Mouse (Mus musculus) CH12.LX (cell line): ENCODE measurements around the gene Zbtb4. TPM values are rescaled to one million over a fixed set of nuclear protein-coding genes. Genes with fewer than 3 reads are reported as not detected.

Experiments used
- DNase-seq: peaks from one replicate; pipeline ENCODE4 v3.0.0-alpha.2; 2013; ENCODE audit errors: extremely low read depth
- H3K27ac ChIP-seq: 2 replicates; pipeline ENCODE4 v1.5.1; 2012; ENCODE audit warnings: low read depth, mild to moderate bottlenecking, control low read depth, moderate library complexity; ENCODE audit not compliant: insufficient read depth
- H3K27me3 ChIP-seq: replicated peaks from 2 replicates; pipeline ENCODE3; 2012; ENCODE audit warnings: inconsistent platforms
- H3K36me3 ChIP-seq, 2 experiments: replicated peaks in 1 of 2; 2 replicates each; pipeline versions ENCODE3 to v1.6.1; 2012; ENCODE audit warnings: inconsistent platforms in 1 of 2, low read length in 1 of 2, mild to moderate bottlenecking in 1 of 2, mixed read lengths in 1 of 2, moderate library complexity in 1 of 2; ENCODE audit not compliant: control insufficient read depth in 1 of 2, insufficient read depth in 1 of 2
- H3K4me1 ChIP-seq, 2 experiments: 2 replicates each; pipeline ENCODE4 v1.6.1; 2012; ENCODE audit warnings: inconsistent platforms in 1 of 2, moderate library complexity in 1 of 2; ENCODE audit not compliant: insufficient read depth in 2 of 2, control insufficient read depth in 1 of 2
- H3K4me2 ChIP-seq: 2 replicates; pipeline ENCODE4 v1.6.1; 2012; ENCODE audit warnings: low read depth, mild to moderate bottlenecking, control low read depth; ENCODE audit not compliant: poor library complexity, insufficient read depth, severe bottlenecking
- H3K4me3 ChIP-seq, 3 experiments: fragments of 150-350 bp in 1 of 3; sonication (generic) in 1 of 3; replicated peaks in 1 of 3; 2 replicates each; pipeline versions ENCODE3 to v1.5.1; 2011 to 2012; ENCODE audit warnings: low read depth in 2 of 3, low read length in 2 of 3, mild to moderate bottlenecking in 2 of 3, moderate library complexity in 2 of 3, control low read depth in 1 of 3, improper control_type of control experiment in 1 of 3, inconsistent platforms in 1 of 3, mixed read lengths in 1 of 3; ENCODE audit not compliant: poor library complexity in 1 of 3
- H3K79me2 ChIP-seq: replicated peaks from 2 replicates; pipeline ENCODE4 v1.6.1; 2012; ENCODE audit warnings: mild to moderate bottlenecking, moderate library complexity; ENCODE audit not compliant: control insufficient read depth, poor library complexity, insufficient read depth, severe bottlenecking; ENCODE audit errors: extremely low read depth
- H3K9ac ChIP-seq: 2 replicates; pipeline ENCODE4 v1.6.1; 2012; ENCODE audit warnings: low read depth, mild to moderate bottlenecking, control low read depth, moderate library complexity; ENCODE audit not compliant: insufficient read depth
- H3K9me3 ChIP-seq: replicated peaks from 2 replicates; pipeline ENCODE3; 2012; ENCODE audit warnings: low read length, inconsistent platforms, mixed read lengths
- CHD1 ChIP-seq: IDR thresholded peaks from 2 replicates; pipeline ENCODE4 v1.6.1; 2012; ENCODE audit warnings: low read depth, low read length, improper control_type of control experiment, inconsistent platforms
- CHD2 ChIP-seq: IDR thresholded peaks from 2 replicates; pipeline ENCODE4 v1.6.1; 2011; ENCODE audit warnings: low read length, improper control_type of control experiment
- EP300 ChIP-seq: IDR thresholded peaks from 2 replicates; pipeline ENCODE4 v1.6.1; 2011; ENCODE audit warnings: low read length, improper control_type of control experiment
- JUN ChIP-seq: IDR thresholded peaks from 2 replicates; pipeline ENCODE4 v1.6.1; 2011; ENCODE audit warnings: low read depth, mild to moderate bottlenecking, low read length, improper control_type of control experiment, moderate library complexity; ENCODE audit not compliant: insufficient read depth
- JUND ChIP-seq: conservative IDR thresholded peaks from 2 replicates; pipeline ENCODE4 v1.6.1; 2011; ENCODE audit warnings: low read depth, low read length, improper control_type of control experiment
- MAX ChIP-seq: IDR thresholded peaks from 2 replicates; pipeline ENCODE4 v1.6.1; 2011; ENCODE audit warnings: low read length, improper control_type of control experiment
- MAZ ChIP-seq: IDR thresholded peaks from 2 replicates; pipeline ENCODE4 v1.6.1; 2012; ENCODE audit warnings: low read depth, mild to moderate bottlenecking, inconsistent platforms, low read length, improper control_type of control experiment, moderate library complexity
- MXI1 ChIP-seq: IDR thresholded peaks from 2 replicates; pipeline ENCODE4 v1.6.1; 2011; ENCODE audit warnings: mild to moderate bottlenecking, low read depth, low read length, improper control_type of control experiment
- NRF1 ChIP-seq: IDR thresholded peaks from 2 replicates; pipeline ENCODE4 v1.6.1; 2014; ENCODE audit warnings: low read depth, mild to moderate bottlenecking, inconsistent platforms, low read length, improper control_type of control experiment, moderate library complexity
- PAX5 ChIP-seq: IDR thresholded peaks from 2 replicates; pipeline ENCODE4 v1.6.1; 2012; ENCODE audit warnings: low read length, inconsistent platforms, mixed read lengths
- POLR2AphosphoS2 ChIP-seq: IDR thresholded peaks from 2 replicates; pipeline ENCODE4 v1.6.1; 2011; ENCODE audit warnings: low read depth, low read length, improper control_type of control experiment
- RCOR1 ChIP-seq: conservative IDR thresholded peaks from 2 replicates; pipeline ENCODE4 v1.6.1; 2012; ENCODE audit warnings: low read depth, mild to moderate bottlenecking, inconsistent platforms, low read length, improper control_type of control experiment
- SMC3 ChIP-seq: IDR thresholded peaks from 2 replicates; pipeline ENCODE4 v1.6.1; 2011; ENCODE audit warnings: low read depth, low read length, improper control_type of control experiment
- UBTF ChIP-seq: IDR thresholded peaks from 2 replicates; pipeline ENCODE4 v1.6.1; 2012; ENCODE audit warnings: low read depth, mild to moderate bottlenecking, inconsistent platforms, low read length, improper control_type of control experiment, moderate library complexity
- USF2 ChIP-seq: conservative IDR thresholded peaks from 2 replicates; pipeline ENCODE4 v1.6.1; 2011; ENCODE audit warnings: low read depth, low read length, improper control_type of control experiment
- ZC3H11A ChIP-seq: IDR thresholded peaks from 2 replicates; pipeline ENCODE4 v1.6.1; 2012; ENCODE audit warnings: low read depth, mild to moderate bottlenecking, inconsistent platforms, low read length, improper control_type of control experiment
- ZNF384 ChIP-seq: IDR thresholded peaks from 2 replicates; pipeline ENCODE4 v1.6.1; 2012; ENCODE audit warnings: low read depth, low read length, improper control_type of control experiment, inconsistent platforms
- dilution Hi-C: fragments of 300-500 bp; cut with MboI; formaldehyde crosslinking; loops from 2 replicates; pipeline ENCODE4 v1.14.3; 2020; ENCODE audit warnings: low sequenced_read_pairs; ENCODE audit not compliant: extremely low pct_unique_long_range_greater_than_20kb, extremely low pct_ligation_motif_present
- in situ Hi-C: fragments of 300-500 bp; cut with MboI; formaldehyde crosslinking; loops from 3 replicates; pipeline ENCODE4 v1.14.3; 2019; ENCODE audit warnings: low sequenced_read_pairs, low pct_ligation_motif_present, low pct_unique_long_range_greater_than_20kb, mixed read lengths
- polyA plus RNA-seq: library from polyadenylated mRNA; unstranded; fragments of >175 nt; gene quantifications from 2 replicates; pipeline ENCODE4 v1.2.1, GENCODE M21; 2012; ENCODE audit warnings: low read depth; ENCODE audit not compliant: insufficient read length
- total RNA-seq, 2 experiments: library from RNA; depleted of rRNA; stranded (reverse); fragments of 300-350 nt in 1 of 2; fragments of >200 nt in 1 of 2; gene quantifications; 2 replicates each; pipeline ENCODE4 v1.2.3; 2012 to 2014

The Zbtb4 gene
- total and polyA plus RNA-seq, 3 experiments: 0.75 to 3.4 (median 2.3) TPM

GRCm38 (mm10) chr11:69766126-69766609 is 456 bp downstream of the Zbtb4 start:
- no peak overlapping the region for H3K27ac ChIP-seq
- in situ Hi-C loops: no loop called here
- TF ChIP-seq JUND: no peak
- TF ChIP-seq NRF1: 0 out of 2 replicates have a peak, but pooled peaks have one; percentile 27
- no peak for TF ChIP-seq UBTF
- no peak for TF ChIP-seq RCOR1
- TF ChIP-seq MXI1: no peak
- no peak for TF ChIP-seq SMC3
- TF ChIP-seq PAX5: no peak
- no peak for TF ChIP-seq CHD1
- TF ChIP-seq ZNF384: no peak
- TF ChIP-seq JUN: no peak
- TF ChIP-seq CHD2: 0 out of 2 replicates have a peak, but pooled peaks have one; percentile 53
- TF ChIP-seq ZC3H11A: no peak
- TF ChIP-seq USF2: no peak
- TF ChIP-seq MAX: no peak
- TF ChIP-seq, all 38 proteins: peak for 2
- Histone ChIP-seq H3K4me2 (peak overlapping the region; percentile 44), H3K27me3 (peaks cover 4% of the 10 kb centered on the region), H3K9ac (peak overlapping the region; percentile 92), H3K4me3 (peak overlapping the region; percentile 69 to 81 (median 72)), H3K4me1 (peaks cover 13 to 21% of the 10 kb centered on the region in 2 experiments), H3K36me3 (no peaks in the 10 kb centered on the region), H3K79me2 (no peaks in the 10 kb centered on the region; the same call in 1 of the 2 replicates), H3K9me3 (no peaks in the 10 kb centered on the region)
- dilution Hi-C loops: no loop called here
- DNase-seq: no peak

GRCm38 (mm10) chr11:69766872-69767624 is 1.3 kb downstream of the Zbtb4 start:
- peaks cover 4% of the 10 kb centered on the region for H3K27me3 ChIP-seq
- no peaks in the 10 kb centered on the region; the same call in 1 of the 2 replicates for H3K79me2 ChIP-seq
- no peaks in the 10 kb centered on the region for H3K36me3 ChIP-seq
- in situ Hi-C loops (no loop called here), dilution Hi-C loops (no loop called here)
- peak overlapping the region in 2 of 3 experiments; percentile 72 to 81 for H3K4me3 ChIP-seq
- TF ChIP-seq CHD1 (no peak), MAZ (no peak), POLR2AphosphoS2 (no peak), EP300 (no peak)
- H3K4me2 ChIP-seq: peak overlapping the region; percentile 44
- H3K9ac ChIP-seq: peak overlapping the region; percentile 92; the same call in 1 of the 2 replicates
- no peak overlapping the region for H3K27ac ChIP-seq
- H3K4me1 ChIP-seq: peaks cover 13 to 21% of the 10 kb centered on the region in 2 experiments
- no peaks in the 10 kb centered on the region for H3K9me3 ChIP-seq
- DNase-seq: no peak
